Mouse (Mus musculus) cerebellum, postnatal 14 days (tissue): Measurements from ENCODE around the gene Dapk1.

Source experiments
- DNase-seq, 2 experiments: peaks; one replicate each; pipeline ENCODE4 v3.0.0; 2021; ENCODE audit warnings: mixed read lengths in 2 of 2

Dapk1 gene

GRCm38 (mm10) chr13:60744078-60744460 lies 142.3 kb downstream of the Dapk1 start:
- peak; percentile 94 to 96 for DNase-seq

GRCm38 (mm10) chr13:60744736-60745135 lies 143.0 kb downstream of the Dapk1 start:
- DNase-seq: no peak

GRCm38 (mm10) chr13:60745358-60745757 lies 143.6 kb downstream of the Dapk1 start:
- no peak for DNase-seq

- peak in 1 of 2 experiments; percentile 57 for DNase-seq
Observed at GRCm38 (mm10) chr13:60746271-60746670, 144.5 kb downstream of the Dapk1 start.

GRCm38 (mm10) chr13:60747201-60747600 lies 145.5 kb downstream of the Dapk1 start:
- no peak for DNase-seq

GRCm38 (mm10) chr13:60748556-60748955 lies 146.8 kb downstream of the Dapk1 start:
- DNase-seq: no peak

- no peak for DNase-seq
Observed at GRCm38 (mm10) chr13:60750930-60751329, 149.2 kb downstream of the Dapk1 start.

GRCm38 (mm10) chr13:60753216-60753615 lies 151.5 kb downstream of the Dapk1 start:
- DNase-seq: no peak

GRCm38 (mm10) chr13:60755251-60755650 lies 153.5 kb downstream of the Dapk1 start:
- DNase-seq: no peak

- DNase-seq: no peak
Observed at GRCm38 (mm10) chr13:60757292-60757691, 155.5 kb downstream of the Dapk1 start.

- peak; percentile 32 to 53 for DNase-seq
Observed at GRCm38 (mm10) chr13:60759136-60759535, 157.4 kb downstream of the Dapk1 start.

GRCm38 (mm10) chr13:60760392-60760791 lies 158.6 kb downstream of the Dapk1 start:
- no peak for DNase-seq

GRCm38 (mm10) chr13:60761161-60761560 lies 159.4 kb downstream of the Dapk1 start:
- no peak for DNase-seq

GRCm38 (mm10) chr13:60780534-60780933 lies 178.8 kb downstream of the Dapk1 start:
- no peak for DNase-seq

GRCm38 (mm10) chr13:60783301-60783700 lies 181.6 kb downstream of the Dapk1 start:
- DNase-seq: no peak

GRCm38 (mm10) chr13:60786264-60786663 lies 184.5 kb downstream of the Dapk1 start, which contains the start of gene BC051665:
BC051665 (minus strand) TSS chr13:60786364.
- DNase-seq: no peak

GRCm38 (mm10) chr13:60789466-60789865 lies 187.7 kb downstream of the Dapk1 start:
- DNase-seq: no peak

- no peak for DNase-seq
Observed at GRCm38 (mm10) chr13:60802749-60803148, 201.0 kb downstream of the Dapk1 start, which contains the start of gene Ctsll3. Ctsll3 (minus strand) TSS chr13:60802849.

- DNase-seq: no peak
Observed at GRCm38 (mm10) chr13:60809690-60810089, 207.9 kb downstream of the Dapk1 start.

GRCm38 (mm10) chr13:60812768-60813167 lies 211.0 kb downstream of the Dapk1 start:
- no peak for DNase-seq
